Mouse (Mus musculus): Measurements from ENCODE around the gene Syap1. TPM values are rescaled to one million over a fixed set of nuclear protein-coding genes. Genes with fewer than 3 reads are reported as not detected.

Syap1 gene
- polyA plus RNA-seq, 1 experiment from 2014 or later, result 49.4 TPM

DNA sequence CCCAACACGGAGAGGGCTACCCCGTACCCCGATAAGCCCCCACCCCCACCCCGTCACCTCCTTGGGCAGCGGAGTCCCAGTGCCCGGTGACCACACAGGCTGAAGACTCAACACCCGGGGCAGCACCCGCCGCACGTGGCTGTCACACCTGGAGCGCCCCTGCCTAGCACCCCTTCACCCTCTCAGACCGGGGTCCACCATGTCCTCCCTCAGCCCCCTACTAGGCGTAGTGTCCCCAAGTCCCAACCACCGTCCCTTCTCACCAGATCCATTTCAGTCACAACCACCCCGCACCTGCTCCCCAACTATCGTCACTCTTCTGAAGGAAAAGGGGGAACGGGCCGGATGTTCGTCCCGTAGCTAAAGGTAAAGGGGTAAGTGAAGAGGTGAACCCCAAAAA, 59.5 kb downstream of the Syap1 start:
- H3K27ac ChIP-seq, result no peak overlapping the region
- no peaks in the 10 kb centered on the region for H3K9me3 ChIP-seq
- H3K9ac ChIP-seq, result peak overlapping the region; percentile 54
- peak overlapping the region; percentile 54 for H3K4me3 ChIP-seq
- WGBS, result 28% methylated on average over 20 of the region's 20 CpGs
- no peaks in the 10 kb centered on the region for H3K4me1 ChIP-seq
- no peaks in the 10 kb centered on the region for H3K36me3 ChIP-seq
- H3K4me2 ChIP-seq (replicated peaks), result peak overlapping the region; percentile 83
- H3K27me3 ChIP-seq, result no peaks in the 10 kb centered on the region
- peak; percentile 31 for ATAC-seq (ENCODE audit: insufficient number of reproducible peaks, insufficient read depth, low FRiP score, low TSS enrichment)

DNA sequence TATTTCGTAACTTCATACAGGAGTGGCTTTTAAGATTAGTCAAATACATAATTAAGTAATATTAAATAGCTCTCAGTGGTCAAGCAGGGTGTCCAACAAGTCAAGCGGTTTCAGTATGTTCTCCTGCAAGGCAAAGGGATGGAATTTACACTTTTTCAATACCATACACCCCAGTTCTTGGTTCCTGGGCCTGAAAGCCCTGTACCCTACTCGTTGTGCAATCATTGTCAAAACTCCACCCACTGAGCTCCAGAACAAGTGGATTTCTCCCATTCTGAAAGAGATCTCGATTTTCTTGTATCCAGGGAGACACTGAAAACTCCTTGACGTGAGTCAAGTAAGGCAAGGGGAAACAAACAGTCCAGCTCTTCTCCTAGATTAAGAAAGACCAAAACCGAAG, 60.2 kb downstream of the Syap1 start:
- H3K36me3 ChIP-seq, result no peaks in the 10 kb centered on the region
- H3K9me3 ChIP-seq, result no peaks in the 10 kb centered on the region
- H3K4me2 ChIP-seq (replicated peaks), result peak overlapping the region; percentile 83
- WGBS, result 41% methylated on average over 6 of the region's 6 CpGs
- no peak for ATAC-seq (ENCODE audit: insufficient number of reproducible peaks, insufficient read depth, low FRiP score, low TSS enrichment)
- peak overlapping the region; percentile 54 for H3K4me3 ChIP-seq
- no peak overlapping the region for H3K27ac ChIP-seq
- no peaks in the 10 kb centered on the region for H3K4me1 ChIP-seq
- H3K9ac ChIP-seq, result peak overlapping the region; percentile 54; the same call in 1 of the 2 replicates
- H3K27me3 ChIP-seq, result no peaks in the 10 kb centered on the region

MicroRNAs encoded within 50 kb of the gene (microRNA counts, 519-probe panel; counts per million panel counts)
- 460 counts per million, percentile 65 among the panel's probes with 10 or more counts for microRNA mmu-miR-3473

Small RNA genes within 50 kb of the gene (microRNA-seq; reads per million reads assigned to microRNA genes)
- gene Mir3473a, result not detected

Other genes with a start within 250 kb of the Syap1 start
- 0.95 and 1.4 TPM in 2 replicates for gene Reps2, start 244.8 kb downstream of the Syap1 start, polyA plus RNA-seq (2016; fragmentation: Nextera tagmentation; extraction: Ambion mirVana)
- gene Rbbp7, start 128.0 kb downstream of the Syap1 start, polyA plus RNA-seq (2016; fragmentation: Nextera tagmentation; extraction: Ambion mirVana), result 402 TPM in 2 replicates
- gene Txlng, start 59.0 kb downstream of the Syap1 start, polyA plus RNA-seq (2016; fragmentation: Nextera tagmentation; extraction: Ambion mirVana), result 17.1 TPM in 2 replicates
- 99.0 and 103 TPM in 2 replicates for gene Ctps2, start 12.8 kb upstream of the Syap1 start, polyA plus RNA-seq (2016; fragmentation: Nextera tagmentation; extraction: Ambion mirVana)
- gene S100g, start 76.2 kb upstream of the Syap1 start, polyA plus RNA-seq (2016; fragmentation: Nextera tagmentation; extraction: Ambion mirVana), result not detected in 2 replicates

All from embryonic facial prominence, embryonic 12.5 days (tissue).